ENCODE assay signal across 9 mouse cellular contexts in genomic region chr7:30194101-30194831, GRCm38 (mm10). TPM values are rescaled to one million over a fixed set of nuclear protein-coding genes. Genes with fewer than 3 reads are reported as not detected.
A peak's percentile ranks its signal among the peaks of the same experiment; 100 is the strongest.
DNase-seq lines count a peak whose midpoint lies in the region; ATAC-seq lines count a peak whose summit lies in the region.
"Had no signal": no experiment of that assay in that cellular context is flagged by ENCODE, and none has a peak within 500 bp of the region (broad histone marks: within the 10 kb centered on the region; RNA-seq: fewer than 3 reads in every experiment).

No protein-coding gene starts in this region.

- peak; percentile 53 for DNase-seq in kidney, adult 18-20 months
- DNase-seq in kidney, adult 11 months, result no peak
- DNase-seq in heart, postnatal 10 days, result peak; percentile 70 to 79
- peak; percentile 20 to 45 for DNase-seq in layer of hippocampus, postnatal 25 days (ENCODE audit: extremely low spot score in 1 of 2, low spot score in 1 of 2)

- peaks cover 26% of the 10 kb centered on the region for H3K36me3 ChIP-seq in embryonic facial prominence, embryonic 12.5 days
- peaks cover 10% of the 10 kb centered on the region; the same call in 1 of the 2 replicates for H3K36me3 ChIP-seq in stomach, embryonic 16.5 days (ENCODE audit: control insufficient read depth, insufficient read depth, low read length)

- ATAC-seq in activated CD4-positive, CD25-positive, alpha-beta regulatory T cell, adult 4 months, result peak; percentile 16
- ATAC-seq in embryonic facial prominence, embryonic 12.5 days (ENCODE audit: insufficient number of reproducible peaks, insufficient read depth, low FRiP score, low TSS enrichment), result no peak
- ATAC-seq in megakaryocyte-erythroid progenitor cell, adult 5-6 weeks (replicated peaks; ENCODE audit: low FRiP score, low TSS enrichment, poor library complexity, severe bottlenecking), result peak; percentile 23; the same call in 1 of the 2 replicates
- peak; percentile 16; the same call in 1 of the 2 replicates for ATAC-seq in stomach, embryonic 16.5 days (ENCODE audit: insufficient read depth, low FRiP score)

- H3K9me3 ChIP-seq in embryonic facial prominence, embryonic 12.5 days, result no peaks in the 10 kb centered on the region
- no peaks in the 10 kb centered on the region for H3K9me3 ChIP-seq in stomach, embryonic 16.5 days (replicated peaks; ENCODE audit: control insufficient read depth, low read length)

- intact Hi-C loops in heart, postnatal 10 days (cut with DNase I), result no loop called here

- H3K4me2 ChIP-seq in embryonic facial prominence, embryonic 12.5 days (replicated peaks), result peak overlapping the region; percentile 79
- peak overlapping the region; percentile 90 for H3K4me2 ChIP-seq in stomach, embryonic 16.5 days (ENCODE audit: low read depth, low read length)

- H3K4me1 ChIP-seq in embryonic facial prominence, embryonic 12.5 days, result peaks cover 22% of the 10 kb centered on the region
- peaks cover 22% of the 10 kb centered on the region for H3K4me1 ChIP-seq in stomach, embryonic 16.5 days (ENCODE audit: control insufficient read depth, insufficient read depth, low read length)

- peak overlapping the region; percentile 77 for H3K9ac ChIP-seq in embryonic facial prominence, embryonic 12.5 days
- peak overlapping the region; percentile 86 for H3K9ac ChIP-seq in stomach, embryonic 16.5 days (ENCODE audit: low read length)

- H3K4me3 ChIP-seq in embryonic facial prominence, embryonic 12.5 days, result peak overlapping the region; percentile 76
- peak overlapping the region; percentile 87 for H3K4me3 ChIP-seq in stomach, embryonic 16.5 days (replicated peaks; ENCODE audit: low read length)

- no peaks in the 10 kb centered on the region for H3K27me3 ChIP-seq in embryonic facial prominence, embryonic 12.5 days
- no peaks in the 10 kb centered on the region for H3K27me3 ChIP-seq in stomach, embryonic 16.5 days (ENCODE audit: control insufficient read depth, insufficient read depth, low read length)
- H3K27me3 ChIP-seq: Patski had no signal

- under 1% methylated on average over 26 of the region's 26 CpGs for WGBS in embryonic facial prominence, embryonic 12.5 days
- WGBS in stomach, embryonic 16.5 days, result under 1% methylated on average over 26 of the region's 26 CpGs

- peak overlapping the region; percentile 87 for H3K27ac ChIP-seq in embryonic facial prominence, embryonic 12.5 days
- peak overlapping the region; percentile 96 for H3K27ac ChIP-seq in stomach, embryonic 16.5 days (ENCODE audit: low read length)

RNA-seq across cellular contexts. Expression of gene Capns1, which starts 4.3 kb away (rescaled TPM):
- 10 to 100 TPM; 72.6 to 76.3 TPM for polyA plus RNA-seq in activated CD4-positive, CD25-positive, alpha-beta regulatory T cell, adult 4 months (2017; shearing (Covaris generic))
- polyA plus RNA-seq in embryonic facial prominence, embryonic 12.5 days (2016; fragmentation: Nextera tagmentation; extraction: Ambion mirVana), result 80.5 and 86.6 TPM in 2 replicates
- total RNA-seq in heart, postnatal 10 days (2021), result 100 to 1,000 TPM; 303 to 326 TPM
- 100 to 1,000 TPM; 206 to 218 TPM for total RNA-seq in layer of hippocampus, postnatal 25 days (2021)
- 148 and 186 TPM in 2 replicates for total RNA-seq in megakaryocyte-erythroid progenitor cell, adult 5-6 weeks (2014; fragmentation: Nextera tagmentation)
- 123 and 126 TPM in 2 replicates for total RNA-seq in megakaryocyte-erythroid progenitor cell, adult 5-6 weeks (2017)
- polyA plus RNA-seq in stomach, embryonic 16.5 days (2015; fragmentation: Nextera tagmentation; extraction: Ambion mirVana), result 90.0 and 98.5 TPM in 2 replicates

RNA-seq across cellular contexts. Expression of gene Cox7a1, which starts 10.3 kb away (rescaled TPM):
- 1 to 10 TPM in 1 of 2 experiments, not detected in 1; 4.6 TPM for polyA plus RNA-seq in activated CD4-positive, CD25-positive, alpha-beta regulatory T cell, adult 4 months (2017; shearing (Covaris generic))
- 4.2 and 4.7 TPM in 2 replicates for polyA plus RNA-seq in embryonic facial prominence, embryonic 12.5 days (2016; fragmentation: Nextera tagmentation; extraction: Ambion mirVana)
- 1,000 to 10,000 TPM; 1,192 to 1,277 TPM for total RNA-seq in heart, postnatal 10 days (2021)
- 1 to 10 TPM; 2.8 to 5.0 TPM for total RNA-seq in layer of hippocampus, postnatal 25 days (2021)
- total RNA-seq in megakaryocyte-erythroid progenitor cell, adult 5-6 weeks (2014; fragmentation: Nextera tagmentation), result 6.0 TPM in 1 of 2 replicates, not detected in the other
- total RNA-seq in megakaryocyte-erythroid progenitor cell, adult 5-6 weeks (2017), result not detected in 2 replicates
- 12.8 and 25.0 TPM in 2 replicates for polyA plus RNA-seq in stomach, embryonic 16.5 days (2015; fragmentation: Nextera tagmentation; extraction: Ambion mirVana)

RNA-seq across cellular contexts. Expression of gene Zfp146, which starts 24.7 kb away (rescaled TPM):
- 10 to 100 TPM; 11.4 to 18.0 TPM for polyA plus RNA-seq in activated CD4-positive, CD25-positive, alpha-beta regulatory T cell, adult 4 months (2017; shearing (Covaris generic))
- polyA plus RNA-seq in embryonic facial prominence, embryonic 12.5 days (2016; fragmentation: Nextera tagmentation; extraction: Ambion mirVana), result 17.2 and 20.6 TPM in 2 replicates
- total RNA-seq in heart, postnatal 10 days (2021), result 10 to 100 TPM; 39.0 to 42.5 TPM
- total RNA-seq in layer of hippocampus, postnatal 25 days (2021), result 10 to 100 TPM; 49.2 to 50.2 TPM
- total RNA-seq in megakaryocyte-erythroid progenitor cell, adult 5-6 weeks (2014; fragmentation: Nextera tagmentation), result 35.9 and 48.9 TPM in 2 replicates
- 103 and 108 TPM in 2 replicates for total RNA-seq in megakaryocyte-erythroid progenitor cell, adult 5-6 weeks (2017)
- 12.2 and 12.6 TPM in 2 replicates for polyA plus RNA-seq in stomach, embryonic 16.5 days (2015; fragmentation: Nextera tagmentation; extraction: Ambion mirVana)

RNA-seq across cellular contexts. Expression of gene Polr2i, which starts 37.5 kb away (rescaled TPM):
- 10 to 100 TPM; 43.3 to 55.7 TPM for polyA plus RNA-seq in activated CD4-positive, CD25-positive, alpha-beta regulatory T cell, adult 4 months (2017; shearing (Covaris generic))
- polyA plus RNA-seq in embryonic facial prominence, embryonic 12.5 days (2016; fragmentation: Nextera tagmentation; extraction: Ambion mirVana), result 161 and 181 TPM in 2 replicates
- 10 to 100 TPM; 55.5 to 60.7 TPM for total RNA-seq in heart, postnatal 10 days (2021)
- total RNA-seq in layer of hippocampus, postnatal 25 days (2021), result 10 to 100 TPM; 60.0 to 64.5 TPM
- 91.3 and 106 TPM in 2 replicates for total RNA-seq in megakaryocyte-erythroid progenitor cell, adult 5-6 weeks (2014; fragmentation: Nextera tagmentation)
- total RNA-seq in megakaryocyte-erythroid progenitor cell, adult 5-6 weeks (2017), result 42.0 and 46.5 TPM in 2 replicates
- polyA plus RNA-seq in stomach, embryonic 16.5 days (2015; fragmentation: Nextera tagmentation; extraction: Ambion mirVana), result 111 and 116 TPM in 2 replicates

RNA-seq across cellular contexts. Expression of gene Tbcb, which starts 37.8 kb away (rescaled TPM):
- 100 to 1,000 TPM; 124 to 138 TPM for polyA plus RNA-seq in activated CD4-positive, CD25-positive, alpha-beta regulatory T cell, adult 4 months (2017; shearing (Covaris generic))
- polyA plus RNA-seq in embryonic facial prominence, embryonic 12.5 days (2016; fragmentation: Nextera tagmentation; extraction: Ambion mirVana), result 224 and 250 TPM in 2 replicates
- total RNA-seq in heart, postnatal 10 days (2021), result 10 to 100 TPM; 68.5 to 76.1 TPM
- 100 to 1,000 TPM; 115 to 136 TPM for total RNA-seq in layer of hippocampus, postnatal 25 days (2021)
- total RNA-seq in megakaryocyte-erythroid progenitor cell, adult 5-6 weeks (2014; fragmentation: Nextera tagmentation), result 86.4 and 117 TPM in 2 replicates
- total RNA-seq in megakaryocyte-erythroid progenitor cell, adult 5-6 weeks (2017), result 26.2 and 49.4 TPM in 2 replicates
- polyA plus RNA-seq in stomach, embryonic 16.5 days (2015; fragmentation: Nextera tagmentation; extraction: Ambion mirVana), result 148 and 151 TPM in 2 replicates

Comparison
In these comparisons a context has a peak if more than half of its experiments do, and no peak if none do; other contexts are left out.
1. RNA of gene Cox7a1, which starts 10.3 kb away (total RNA-seq): 1,192 to 1,277 TPM in heart, postnatal 10 days; 6.0 TPM in megakaryocyte-erythroid progenitor cell, adult 5-6 weeks and 2.8 to 5.0 TPM in layer of hippocampus, postnatal 25 days; every median in the first group is over 100 times any median in the second.